Mouse (Mus musculus) spleen, postnatal 4 days (tissue): Measurements from ENCODE around the gene Pde1c.
"Not testable (repeated sequence)": the region's sequence is repeated elsewhere in the genome, so short reads cannot be mapped to it uniquely, and the experiment has no call there.

ENCODE experiments used
- DNase-seq, 2 experiments: peaks; one replicate each; pipeline ENCODE4 v3.0.0; 2022; ENCODE audit warnings: low spot score in 2 of 2

Gene Pde1c

DNA sequence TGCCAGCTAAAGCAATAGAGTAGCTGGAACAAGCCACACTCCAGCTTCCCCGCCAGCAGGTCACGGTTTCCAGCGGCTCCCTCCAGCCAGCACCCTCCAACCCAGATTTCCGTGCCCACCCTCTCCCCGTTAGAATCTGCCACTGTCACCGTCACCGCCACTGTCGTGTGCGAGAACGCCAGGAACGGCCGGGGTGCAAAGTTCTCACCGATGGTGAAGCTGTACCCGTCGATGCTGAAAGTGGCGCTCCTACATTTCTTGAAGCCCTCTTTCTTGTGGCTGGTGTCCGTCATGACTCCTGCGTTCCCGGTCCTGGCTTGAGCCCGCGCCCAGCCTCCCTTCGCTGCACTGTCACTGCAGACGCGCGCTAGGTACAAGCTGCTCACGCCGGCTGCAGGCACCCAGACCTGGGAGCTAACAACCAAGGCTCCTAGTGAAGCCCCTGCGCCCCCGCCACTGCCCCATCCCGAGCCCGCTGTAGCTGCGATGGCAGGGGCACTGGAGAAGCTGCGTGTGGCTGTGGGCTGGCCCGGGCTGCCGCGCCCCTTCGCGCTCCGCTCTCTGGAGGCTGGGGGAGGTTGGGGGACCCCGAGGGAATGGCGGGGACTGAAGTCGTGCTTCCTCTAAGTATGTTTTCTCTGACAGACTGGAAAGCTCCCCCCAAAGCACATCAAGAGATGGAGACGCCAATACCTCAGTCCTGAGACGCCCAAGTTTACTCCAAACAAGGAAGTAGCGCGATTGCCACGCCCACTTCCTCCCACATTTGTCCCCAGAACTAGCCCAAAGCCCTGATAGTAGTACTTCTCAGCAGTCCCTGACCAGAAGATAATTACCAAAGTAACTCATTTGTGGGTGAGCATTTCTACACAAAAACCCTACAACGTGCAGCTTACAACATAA is at the start of gene Pde1c:
Gene Pde1c, minus strand, starts transcription at position 634 of the 903 bp plus-strand sequence.
- DNase-seq: peak; percentile 34 to 69

DNA sequence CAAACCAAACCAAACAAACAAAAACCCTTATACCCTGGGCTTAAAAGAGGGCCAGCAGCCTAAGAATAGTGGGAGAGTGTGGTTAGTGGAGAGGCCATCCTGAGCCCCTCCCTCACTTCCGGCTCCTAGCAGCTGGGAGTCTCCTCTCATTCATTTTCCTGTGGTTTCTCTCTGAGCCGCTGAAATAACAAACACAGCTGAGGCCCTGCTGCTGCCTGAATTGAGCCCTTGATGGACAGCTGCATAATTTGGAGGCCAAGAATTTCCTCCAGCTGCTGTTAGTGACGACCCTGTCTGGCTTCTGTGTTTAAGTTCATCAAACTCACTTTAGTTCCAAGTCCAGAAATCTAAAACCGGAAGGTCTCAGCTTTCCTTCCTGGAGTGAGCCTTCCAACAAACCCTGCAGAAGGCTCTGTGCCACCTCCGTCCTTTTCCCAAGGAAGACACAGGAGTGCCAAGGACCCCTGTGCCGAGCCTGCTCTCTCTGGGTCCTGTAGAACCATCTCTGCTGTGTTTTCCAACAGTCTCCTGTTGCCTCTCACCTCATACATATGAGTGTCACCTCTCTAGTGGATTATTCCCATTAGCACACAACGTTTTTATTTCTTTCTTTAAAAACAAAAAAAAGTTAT is 48.2 kb upstream of the Pde1c start:
- no peak for DNase-seq

- DNase-seq: no peak
Measured at GRCm38 (mm10) chr6:56616228-56616981, 47.5 kb upstream of the Pde1c start.

- not testable (repeated sequence) for DNase-seq
Measured at GRCm38 (mm10) chr6:56609529-56609928, 40.6 kb upstream of the Pde1c start.

DNA sequence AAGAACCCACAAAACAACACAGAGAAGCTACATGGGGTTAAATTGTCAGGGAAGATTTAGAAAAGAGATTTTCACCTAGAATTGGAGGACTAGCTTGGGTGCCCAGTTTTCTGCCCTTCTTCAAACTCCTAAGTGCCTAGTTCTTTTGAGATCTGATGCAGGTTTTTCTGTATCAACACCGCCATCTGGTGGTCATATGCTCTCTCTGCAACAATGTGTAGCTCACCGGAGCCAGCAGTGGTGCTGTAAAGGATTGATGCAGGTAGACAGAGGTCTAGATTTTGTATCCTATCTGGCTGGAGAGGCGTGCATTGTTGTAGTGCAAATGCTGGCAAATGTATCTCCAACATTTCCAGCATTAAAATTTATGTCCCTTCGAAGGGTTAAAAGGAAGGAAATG is 39.4 kb upstream of the Pde1c start:
- peak; percentile 28 to 69 for DNase-seq

DNA sequence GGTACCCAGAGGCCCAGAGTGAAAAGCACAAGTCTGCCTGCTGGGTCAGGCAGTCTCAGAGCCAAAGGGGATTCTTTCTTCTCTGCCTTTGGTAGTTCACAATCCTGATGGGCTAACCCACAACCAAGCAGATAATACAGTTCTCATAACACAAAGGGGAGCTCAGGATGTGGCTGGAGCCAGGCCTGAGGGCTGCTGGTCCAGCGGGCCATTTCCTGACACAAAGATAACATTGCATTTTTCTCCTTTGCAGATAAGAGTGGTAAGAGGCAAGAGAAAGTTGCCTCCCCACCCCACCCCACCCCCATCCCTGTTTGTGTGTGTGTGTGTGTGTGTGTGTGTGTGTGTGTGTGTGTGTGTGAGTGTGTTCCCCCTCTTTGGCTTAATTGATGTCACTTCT is 10.7 kb upstream of the Pde1c start:
- no peak for DNase-seq

- DNase-seq: no peak
Measured at GRCm38 (mm10) chr6:56560891-56561290, 8.0 kb downstream of the Pde1c start.

DNA sequence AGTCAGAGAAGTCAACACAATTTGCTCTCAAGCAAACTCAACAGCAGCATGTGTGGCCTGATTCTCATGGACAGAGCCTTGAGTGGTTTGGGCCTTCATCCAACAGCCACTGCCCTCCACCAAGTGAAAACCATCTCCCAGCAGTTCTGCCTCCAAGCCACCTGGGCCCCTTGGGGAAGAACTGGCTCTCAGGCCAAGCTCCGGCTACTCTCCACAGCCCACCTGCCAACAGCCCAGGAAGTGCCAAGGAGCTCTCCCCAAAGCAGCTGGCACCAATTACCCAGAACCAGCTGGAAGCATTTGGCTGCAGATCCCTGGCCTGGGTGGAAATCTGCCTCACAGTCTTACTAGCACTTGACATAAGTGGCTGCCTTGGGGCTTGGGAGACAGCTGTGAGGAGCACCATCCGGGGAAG is 8.4 kb downstream of the Pde1c start:
- DNase-seq: no peak

DNA sequence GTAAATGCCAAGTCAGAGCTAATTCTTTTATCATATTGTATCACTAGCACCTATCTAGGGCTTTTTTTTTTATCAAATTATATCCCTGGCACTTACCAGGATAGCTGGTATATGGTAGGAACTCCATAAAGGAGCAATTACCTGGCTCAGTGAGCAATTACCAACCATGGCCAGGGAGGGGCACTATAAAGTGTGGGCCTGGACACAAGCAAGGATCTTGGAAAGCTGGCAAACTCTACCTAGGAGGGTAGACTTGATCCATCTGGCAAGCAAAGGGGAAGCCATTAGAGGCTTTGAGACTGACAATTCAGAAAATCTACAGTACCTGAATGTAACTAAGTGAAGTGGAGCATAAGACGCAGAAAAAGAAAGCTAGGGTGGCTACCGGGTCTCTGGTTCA is 10.2 kb downstream of the Pde1c start:
- DNase-seq: no peak

GRCm38 (mm10) chr6:56555848-56556247 is 13.1 kb downstream of the Pde1c start:
- no peak for DNase-seq

DNA sequence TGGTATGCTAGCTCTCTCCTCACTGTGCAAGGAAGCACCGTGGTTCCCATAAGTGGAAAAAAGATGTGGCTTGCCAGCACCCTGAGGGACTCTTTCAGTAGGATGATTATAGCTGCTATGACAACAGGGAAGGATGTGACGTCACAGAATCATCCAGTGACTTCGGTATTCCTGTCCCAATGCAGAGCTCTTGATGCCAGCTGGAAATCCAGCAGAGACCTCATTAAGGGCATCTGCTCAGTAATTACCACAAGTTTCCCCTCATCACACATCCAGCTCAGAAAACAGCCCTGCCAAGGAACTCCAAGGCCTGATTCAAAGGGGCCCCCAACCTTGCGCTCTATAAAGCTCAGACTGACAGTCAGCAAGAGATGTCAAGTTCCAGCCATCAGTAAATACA is 13.5 kb downstream of the Pde1c start:
- no peak for DNase-seq

- DNase-seq: no peak
Measured at GRCm38 (mm10) chr6:56551022-56551421, 17.9 kb downstream of the Pde1c start.

- no peak for DNase-seq
Measured at GRCm38 (mm10) chr6:56540247-56540646, 28.7 kb downstream of the Pde1c start.

GRCm38 (mm10) chr6:56534653-56535052 is 34.2 kb downstream of the Pde1c start:
- DNase-seq: no peak

GRCm38 (mm10) chr6:56532257-56532656 is 36.6 kb downstream of the Pde1c start:
- no peak for DNase-seq

DNA sequence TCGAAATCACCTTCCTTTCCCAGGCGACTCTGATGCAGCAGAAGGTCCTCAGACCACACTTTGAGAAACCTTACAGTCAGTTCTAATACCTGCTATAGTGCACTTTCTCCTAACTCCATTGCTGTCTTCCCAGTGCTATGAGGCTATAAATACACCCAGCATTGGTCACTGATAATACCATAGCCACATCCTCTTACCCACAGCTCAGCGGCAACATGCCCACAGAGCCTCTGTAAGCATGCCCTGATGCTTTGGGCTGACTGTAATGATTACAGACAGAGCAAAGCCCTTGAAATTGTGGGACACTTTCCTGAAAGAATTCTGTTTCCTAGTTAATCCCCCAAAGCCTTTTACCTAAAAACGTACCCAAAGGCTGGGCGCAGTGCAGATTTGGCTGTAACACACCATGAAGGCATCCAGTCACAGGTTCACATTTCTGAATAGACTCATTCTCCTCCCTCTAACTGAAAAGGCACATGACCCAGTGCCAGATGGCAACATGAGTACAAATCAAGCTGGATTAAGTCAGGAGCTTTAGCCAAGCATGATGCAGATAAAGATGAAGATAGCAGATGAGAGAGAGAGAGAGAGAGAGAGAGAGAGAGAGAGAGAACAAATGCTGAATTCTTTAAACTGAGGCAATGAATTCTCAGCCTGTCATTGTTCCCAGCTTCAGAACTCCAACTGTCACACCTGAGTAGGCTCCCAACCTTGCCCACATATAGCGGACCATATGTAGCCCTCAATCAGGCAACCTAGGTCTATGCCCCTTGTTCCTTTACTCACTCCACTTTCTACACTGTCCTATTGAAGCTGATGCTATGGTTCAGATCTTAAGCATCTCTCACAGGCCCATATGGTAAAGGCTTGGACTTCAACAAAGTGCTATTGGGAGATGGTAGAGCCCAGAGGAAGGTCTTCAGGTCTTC is 44.7 kb downstream of the Pde1c start:
- DNase-seq: no peak

GRCm38 (mm10) chr6:56489161-56489560 is 79.7 kb downstream of the Pde1c start:
- DNase-seq: no peak

DNA sequence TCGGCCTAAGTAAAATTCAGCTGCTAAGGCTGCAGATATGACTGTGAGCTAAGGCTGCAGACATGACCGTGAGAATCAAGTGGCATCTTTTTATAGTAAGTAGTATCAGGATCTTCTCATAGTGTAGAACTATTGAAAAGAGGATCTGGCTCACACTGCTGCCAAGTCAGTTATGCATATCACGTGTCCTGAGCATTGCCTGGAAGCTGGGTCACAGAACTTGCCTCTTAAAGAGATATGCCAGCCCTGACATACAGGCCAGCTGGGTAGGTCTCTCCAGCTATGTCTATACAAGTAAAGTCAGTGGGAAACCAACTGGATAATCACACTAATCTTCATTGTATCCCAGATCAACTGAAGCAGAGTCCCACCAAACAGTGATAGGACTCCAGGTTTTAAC is 83.8 kb downstream of the Pde1c start:
- DNase-seq: no peak

DNA sequence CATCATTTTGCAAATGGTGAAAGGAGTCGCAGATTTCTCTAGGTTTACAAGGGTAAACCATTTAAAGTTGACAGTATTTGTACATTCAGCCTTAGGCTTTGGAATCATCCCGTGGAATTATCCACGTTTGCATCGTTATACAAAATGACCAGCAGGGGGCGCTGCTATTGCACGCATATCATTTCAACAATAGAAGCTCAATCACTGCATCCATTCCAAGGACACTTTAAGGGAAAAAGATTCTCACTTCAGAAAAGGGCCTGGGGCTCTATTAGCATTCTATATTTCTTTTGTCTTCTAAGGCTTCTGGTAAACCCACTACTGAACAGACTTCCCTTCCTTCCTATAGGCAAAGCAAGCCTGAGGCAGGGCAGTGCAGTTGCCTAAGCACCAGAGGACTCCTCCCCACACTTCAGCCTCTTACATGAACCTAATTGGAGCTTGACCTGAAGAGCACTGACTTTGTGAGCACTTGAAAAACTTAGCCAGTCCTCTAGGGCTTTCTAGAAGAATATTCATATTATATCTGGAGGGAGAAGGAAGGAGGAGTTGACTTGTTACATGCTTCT is 87.9 kb downstream of the Pde1c start:
- no peak for DNase-seq

- DNase-seq: no peak
Measured at GRCm38 (mm10) chr6:56476581-56476980, 92.3 kb downstream of the Pde1c start.

GRCm38 (mm10) chr6:56458098-56458497 is 110.8 kb downstream of the Pde1c start:
- no peak for DNase-seq
